In genomic region chr14:22960166-22960565, GRCm38 (mm10) we compare ENCODE assay signal across 25 mouse cellular contexts.
DNase-seq lines count a peak whose midpoint lies in the region; ATAC-seq lines count a peak whose summit lies in the region.
"Had no signal": no experiment of that assay in that cellular context is flagged by ENCODE, and none has a peak within 500 bp of the region (broad histone marks: within the 10 kb centered on the region; RNA-seq: fewer than 3 reads in every experiment).

No protein-coding gene starts in this region.

- H3K4me3 ChIP-seq in heart, embryonic 11.5 days (ENCODE audit: low read depth, low read length), result no peak overlapping the region
- H3K4me3 ChIP-seq in heart, embryonic 15.5 days, result no peak overlapping the region
- H3K4me3 ChIP-seq: heart, adult 2 months; hindbrain, embryonic 10.5 days; intestine, embryonic 15.5 days; limb, embryonic 15.5 days; midbrain, embryonic 10.5 days; neural tube, embryonic 15.5 days had no signal

- WGBS in heart, embryonic 11.5 days (ENCODE audit: insufficient replicate concordance), result 71% methylated on average over 1 of the region's 1 CpGs
- WGBS in heart, embryonic 15.5 days, result 57% methylated on average over 1 of the region's 1 CpGs

- no peaks in the 10 kb centered on the region for H3K36me3 ChIP-seq in heart, embryonic 11.5 days (ENCODE audit: control insufficient read depth, insufficient read depth, low read length)
- no peaks in the 10 kb centered on the region for H3K36me3 ChIP-seq in heart, embryonic 15.5 days
- H3K36me3 ChIP-seq: hindbrain, embryonic 10.5 days; intestine, embryonic 15.5 days; limb, embryonic 15.5 days; midbrain, embryonic 10.5 days; neural tube, embryonic 15.5 days had no signal

- no peaks in the 10 kb centered on the region for H3K4me1 ChIP-seq in heart, embryonic 11.5 days (ENCODE audit: control insufficient read depth, insufficient read depth, low read length)
- no peaks in the 10 kb centered on the region for H3K4me1 ChIP-seq in heart, embryonic 15.5 days (replicated peaks)
- H3K4me1 ChIP-seq: hindbrain, embryonic 10.5 days; limb, embryonic 15.5 days; midbrain, embryonic 10.5 days; neural tube, embryonic 15.5 days had no signal

- H3K9ac ChIP-seq in heart, embryonic 11.5 days (ENCODE audit: low read depth, low read length), result no peak overlapping the region
- H3K9ac ChIP-seq in heart, embryonic 15.5 days, result no peak overlapping the region
- H3K9ac ChIP-seq: forebrain, postnatal 0 days; intestine, embryonic 15.5 days; limb, embryonic 15.5 days; neural tube, embryonic 15.5 days had no signal

- no peaks in the 10 kb centered on the region for H3K27me3 ChIP-seq in heart, embryonic 11.5 days (ENCODE audit: control insufficient read depth, insufficient read depth, low read length)
- no peaks in the 10 kb centered on the region for H3K27me3 ChIP-seq in heart, embryonic 15.5 days
- H3K27me3 ChIP-seq: intestine, embryonic 15.5 days; limb, embryonic 15.5 days; neural tube, embryonic 15.5 days had no signal

- ATAC-seq in heart, embryonic 11.5 days (replicated peaks; ENCODE audit: insufficient number of reproducible peaks, low FRiP score, low TSS enrichment), result no peak
- ATAC-seq in heart, embryonic 15.5 days (replicated peaks; ENCODE audit: insufficient number of reproducible peaks, insufficient read depth, low FRiP score, low read depth), result no peak
- ATAC-seq: activated CD4-positive, CD25-positive, alpha-beta regulatory T cell, adult 4 months; forebrain, postnatal 0 days; hindbrain, embryonic 16.5 days; intestine, embryonic 15.5 days had no signal

- no peak overlapping the region for H3K27ac ChIP-seq in heart, embryonic 11.5 days (ENCODE audit: low read depth, low read length)
- H3K27ac ChIP-seq in heart, embryonic 15.5 days, result 0 out of 2 replicates have a peak overlapping the region, but pooled peaks have one; percentile 27
- H3K27ac ChIP-seq: heart, adult 2 months; hindbrain, embryonic 10.5 days; intestine, embryonic 15.5 days; limb, embryonic 15.5 days; midbrain, embryonic 10.5 days; neural tube, embryonic 15.5 days; stomach, postnatal 0 days had no signal

- H3K4me2 ChIP-seq in heart, embryonic 11.5 days, result no peak overlapping the region
- H3K4me2 ChIP-seq in heart, embryonic 15.5 days, result no peak overlapping the region
- H3K4me2 ChIP-seq: intestine, embryonic 15.5 days; limb, embryonic 15.5 days; neural tube, embryonic 15.5 days had no signal

- DNase-seq in heart, adult 18-20 months, result peak; percentile 42 to 73
- DNase-seq in lung, postnatal 25 days (ENCODE audit: low spot score), result peak; percentile 8
- DNase-seq in lung, adult 18-20 months, result no peak
- no peak for DNase-seq in spleen, adult 18-20 months
- DNase-seq in retina, embryonic 14.5 days (ENCODE audit: low spot score), result no peak
- DNase-seq: adrenal gland, postnatal 14 days; cerebellum, adult 8-10 months; cerebellum, postnatal 36 days; forebrain, postnatal 0 days; kidney, adult 8-10 months; kidney, postnatal 10 days; left cerebral cortex, postnatal 4 days; thymus, adult 2 months; thymus, postnatal 4 days had no signal

- H3K9me3 ChIP-seq in heart, embryonic 11.5 days (replicated peaks; ENCODE audit: control insufficient read depth, low read length), result no peaks in the 10 kb centered on the region
- no peaks in the 10 kb centered on the region for H3K9me3 ChIP-seq in heart, embryonic 15.5 days (replicated peaks)
- H3K9me3 ChIP-seq: hindbrain, embryonic 10.5 days; intestine, embryonic 15.5 days; limb, embryonic 15.5 days; midbrain, embryonic 10.5 days; neural tube, embryonic 15.5 days had no signal

Comparison
In these comparisons a context has a peak if more than half of its experiments do, and no peak if none do; other contexts are left out.
1. DNase-seq: peak in heart, adult 18-20 months (2 of 2) and lung, postnatal 25 days (single experiment); none in lung, adult 18-20 months (0 of 2), spleen, adult 18-20 months (0 of 2) and retina, embryonic 14.5 days (single experiment).